Mouse (Mus musculus) spleen, adult 2 months (tissue): ENCODE measurements around the gene Cdh18. TPM values are rescaled to one million over a fixed set of nuclear protein-coding genes. Genes with fewer than 3 reads are reported as not detected.

ENCODE experiments used
- DNase-seq, 2 experiments: peaks; one replicate each; pipeline versions ENCODE4 v3.0.0 to v3.0.0-alpha.2; 2012 to 2021; ENCODE audit warnings: low spot score in 2 of 2, low read depth in 1 of 2
- H3K27ac ChIP-seq: fragments of 200-500 bp; 2 replicates; pipeline ENCODE4 v1.5.1; 2012; ENCODE audit warnings: low read length, inconsistent platforms; ENCODE audit not compliant: insufficient read depth
- H3K27me3 ChIP-seq: fragments of 200-500 bp; 2 replicates; pipeline ENCODE4 v1.6.1; 2012; ENCODE audit warnings: mild to moderate bottlenecking, moderate library complexity, low read length, inconsistent platforms; ENCODE audit not compliant: control insufficient read depth, insufficient read depth
- H3K36me3 ChIP-seq: fragments of 200-500 bp; 2 replicates; pipeline ENCODE4 v1.6.1; 2012; ENCODE audit warnings: mild to moderate bottlenecking, low read length, inconsistent platforms; ENCODE audit not compliant: control insufficient read depth, insufficient read depth
- H3K4me1 ChIP-seq: fragments of 200-500 bp; 2 replicates; pipeline ENCODE4 v1.6.1; 2011; ENCODE audit warnings: inconsistent platforms; ENCODE audit not compliant: control insufficient read depth, insufficient read depth, insufficient read length
- H3K4me3 ChIP-seq: fragments of 200-500 bp; 2 replicates; pipeline ENCODE4 v1.5.1; 2011; ENCODE audit warnings: mild to moderate bottlenecking, inconsistent platforms; ENCODE audit not compliant: insufficient read depth, insufficient read length; ENCODE audit errors: extremely low read depth
- CTCF ChIP-seq: fragments of 200-500 bp; IDR thresholded peaks from 2 replicates; pipeline ENCODE4 v1.5.1; 2011; ENCODE audit warnings: mild to moderate bottlenecking, inconsistent platforms; ENCODE audit not compliant: insufficient read depth, insufficient read length, insufficient replicate concordance; ENCODE audit errors: extremely low read depth
- POLR2A ChIP-seq: fragments of 200-500 bp; IDR thresholded peaks from 2 replicates; pipeline ENCODE4 v1.6.1; 2011; ENCODE audit warnings: low read depth, low read length, inconsistent platforms
- WGBS: fragments of 180-500 bp; shearing (Covaris S2); methylation state at CpG from one replicate; pipeline ENCODE4 v1.1.7; 2018; 5-methylcytosine and 5-hydroxymethylcytosine counted together
- polyA plus RNA-seq: library from polyadenylated mRNA; depleted of rRNA; stranded (reverse); fragments of >200 nt; gene quantifications from 2 replicates; pipeline ENCODE4 v1.2.3, GENCODE M21; 2012

The Cdh18 gene
- polyA plus RNA-seq, 1 experiment: not detected

GRCm38 (mm10) chr15:23430021-23430420 is 881.2 kb downstream of the Cdh18 start:
- TF ChIP-seq CTCF: no peak
- no peak for TF ChIP-seq POLR2A
- Histone ChIP-seq H3K27me3 (no peaks in the 10 kb centered on the region), H3K4me1 (no peaks in the 10 kb centered on the region), H3K27ac (no peak overlapping the region), H3K4me3 (no peak overlapping the region), H3K36me3 (no peaks in the 10 kb centered on the region)
- DNase-seq: no peak
- 77% methylated on average over 5 of the region's 5 CpGs for WGBS

- Histone ChIP-seq H3K36me3 (no peaks in the 10 kb centered on the region), H3K27me3 (no peaks in the 10 kb centered on the region), H3K4me1 (no peaks in the 10 kb centered on the region), H3K4me3 (no peak overlapping the region), H3K27ac (no peak overlapping the region)
- no peak for TF ChIP-seq CTCF
- DNase-seq: no peak
- WGBS: 80% methylated on average over 1 of the region's 1 CpGs
Observed at GRCm38 (mm10) chr15:23448542-23448941, 899.7 kb downstream of the Cdh18 start.

GRCm38 (mm10) chr15:23452098-23452625 is 903.3 kb downstream of the Cdh18 start:
- 68% methylated on average over 9 of the region's 9 CpGs for WGBS
- TF ChIP-seq CTCF (no peak), POLR2A (no peak)

GRCm38 (mm10) chr15:23453331-23453730 is 904.5 kb downstream of the Cdh18 start:
- no peak for TF ChIP-seq POLR2A
- no peak for TF ChIP-seq CTCF
- no peaks in the 10 kb centered on the region for H3K36me3 ChIP-seq
- no peaks in the 10 kb centered on the region for H3K27me3 ChIP-seq
- 88% methylated on average over 6 of the region's 6 CpGs for WGBS
- no peak overlapping the region for H3K4me3 ChIP-seq
- H3K4me1 ChIP-seq: no peaks in the 10 kb centered on the region
- H3K27ac ChIP-seq: no peak overlapping the region
- DNase-seq: no peak

More at GRCm38 (mm10) chr15:23452098-23452625, 903.3 kb downstream of the Cdh18 start:
- Histone ChIP-seq H3K27ac (no peak overlapping the region), H3K36me3 (no peaks in the 10 kb centered on the region), H3K4me1 (no peaks in the 10 kb centered on the region), H3K4me3 (no peak overlapping the region), H3K27me3 (no peaks in the 10 kb centered on the region)
- no peak for DNase-seq

- Histone ChIP-seq H3K36me3 (no peaks in the 10 kb centered on the region), H3K27me3 (no peaks in the 10 kb centered on the region), H3K4me3 (no peak overlapping the region), H3K27ac (no peak overlapping the region), H3K4me1 (no peaks in the 10 kb centered on the region)
- DNase-seq: no peak
- WGBS: 87% methylated on average over 7 of the region's 7 CpGs
- TF ChIP-seq CTCF: no peak
- TF ChIP-seq POLR2A: no peak
Observed at GRCm38 (mm10) chr15:23455344-23455743, 906.5 kb downstream of the Cdh18 start.

GRCm38 (mm10) chr15:23457401-23457800 is 908.6 kb downstream of the Cdh18 start:
- Histone ChIP-seq H3K36me3 (no peaks in the 10 kb centered on the region), H3K27ac (no peak overlapping the region), H3K4me3 (no peak overlapping the region), H3K4me1 (no peaks in the 10 kb centered on the region), H3K27me3 (no peaks in the 10 kb centered on the region)
- TF ChIP-seq POLR2A: no peak
- TF ChIP-seq CTCF: no peak
- no peak for DNase-seq
- 64% methylated on average over 3 of the region's 3 CpGs for WGBS

GRCm38 (mm10) chr15:23470527-23471475 is 922.0 kb downstream of the Cdh18 start:
- DNase-seq: no peak
- Histone ChIP-seq H3K4me3 (no peak overlapping the region), H3K27me3 (no peaks in the 10 kb centered on the region), H3K27ac (no peak overlapping the region), H3K4me1 (no peaks in the 10 kb centered on the region), H3K36me3 (no peaks in the 10 kb centered on the region)
- TF ChIP-seq CTCF: no peak
- 78% methylated on average over 7 of the region's 7 CpGs for WGBS
